Mouse (Mus musculus) myocyte (in vitro differentiated cells): ENCODE data around the gene Cdyl2. TPM values are rescaled to one million over a fixed set of nuclear protein-coding genes. Genes with fewer than 3 reads are reported as not detected.

Source experiments
- H3K27me3 ChIP-seq: one replicate; pipeline ENCODE4 v1.6.1; 2011; ENCODE audit not compliant: control insufficient read depth, insufficient read depth, insufficient read length
- H3K36me3 ChIP-seq: one replicate; pipeline ENCODE4 v1.6.1; 2011; ENCODE audit not compliant: control insufficient read depth, insufficient read depth
- H3K4me2 ChIP-seq: one replicate; pipeline ENCODE4 v1.6.1; 2011; ENCODE audit warnings: low read depth, control low read depth
- H3K4me3 ChIP-seq: one replicate; pipeline ENCODE4 v1.5.1; 2011; ENCODE audit warnings: mild to moderate bottlenecking, control low read depth, moderate library complexity
- H3K79me2 ChIP-seq: one replicate; pipeline ENCODE4 v1.6.1; 2011; ENCODE audit not compliant: control insufficient read depth, insufficient read depth
- H3ac ChIP-seq: one replicate; pipeline ENCODE4 v1.6.1; 2011; ENCODE audit not compliant: control insufficient read depth, insufficient read length
- CEBPB ChIP-seq: IDR thresholded peaks from 2 replicates; pipeline ENCODE4 v1.6.1; 2011; ENCODE audit warnings: mild to moderate bottlenecking, moderate library complexity; ENCODE audit not compliant: poor library complexity, insufficient read depth, severe bottlenecking
- E2F4 ChIP-seq: IDR thresholded peaks from one replicate; pipeline ENCODE4 v1.6.1; 2011; ENCODE audit warnings: mild to moderate bottlenecking, control low read depth, moderate library complexity; ENCODE audit not compliant: insufficient read depth
- MAX ChIP-seq: IDR thresholded peaks from one replicate; pipeline ENCODE4 v1.6.1; 2011; ENCODE audit warnings: low read depth, mild to moderate bottlenecking, control low read depth
- MYOD1 ChIP-seq, 3 experiments: IDR thresholded peaks; one replicate each; pipeline ENCODE4 v1.6.1; 2011; ENCODE audit warnings: control low read depth in 2 of 3, low read depth in 2 of 3, mild to moderate bottlenecking in 2 of 3, moderate library complexity in 1 of 3; ENCODE audit not compliant: insufficient read length in 2 of 3, control insufficient read depth in 1 of 3
- MYOG ChIP-seq, 3 experiments: IDR thresholded peaks; one replicate each; pipeline ENCODE4 v1.6.1; 2011; ENCODE audit warnings: control low read depth in 2 of 3, low read depth in 2 of 3, mild to moderate bottlenecking in 2 of 3; ENCODE audit not compliant: insufficient read length in 2 of 3, control insufficient read depth in 1 of 3, insufficient read depth in 1 of 3
- POLR2A ChIP-seq: IDR thresholded peaks from one replicate; pipeline ENCODE4 v1.6.1; 2011; ENCODE audit warnings: low read depth, mild to moderate bottlenecking, control low read depth, moderate library complexity; ENCODE audit not compliant: insufficient read length
- POLR2AphosphoS2 ChIP-seq: IDR thresholded peaks from one replicate; pipeline ENCODE4 v1.6.1; 2011; ENCODE audit warnings: low read depth, control low read depth; ENCODE audit not compliant: insufficient read length
- REST ChIP-seq: IDR thresholded peaks from one replicate; pipeline ENCODE4 v1.6.1; 2011; ENCODE audit warnings: mild to moderate bottlenecking, control low read depth, moderate library complexity; ENCODE audit not compliant: insufficient read depth, insufficient read length
- SRF ChIP-seq: IDR thresholded peaks from one replicate; pipeline ENCODE4 v1.6.1; 2011; ENCODE audit warnings: low read depth; ENCODE audit not compliant: control insufficient read depth, insufficient read length
- TCF12 ChIP-seq: IDR thresholded peaks from one replicate; pipeline ENCODE4 v1.6.1; 2011; ENCODE audit warnings: mild to moderate bottlenecking, control low read depth; ENCODE audit not compliant: poor library complexity, insufficient read depth, severe bottlenecking
- TCF3 ChIP-seq: IDR thresholded peaks from one replicate; pipeline ENCODE4 v1.6.1; 2011; ENCODE audit warnings: low read depth, control low read depth; ENCODE audit not compliant: insufficient read length
- USF1 ChIP-seq: IDR thresholded peaks from one replicate; pipeline ENCODE4 v1.6.1; 2011; ENCODE audit warnings: low read depth, mild to moderate bottlenecking, control low read depth, moderate library complexity
- polyA plus RNA-seq: library from polyadenylated mRNA; unstranded; fragments of >200 nt; fragmentation: generic; extraction: Trizol; gene quantifications from one replicate; pipeline ENCODE4 v1.2.1, GENCODE M21; 2012; ENCODE audit warnings: missing spikeins

Cdyl2 gene
- polyA plus RNA-seq, 1 experiment: 0.96 TPM

GRCm38 (mm10) chr8:116666781-116667325 lies 65.9 kb downstream of the Cdyl2 start:
- no peak overlapping the region for H3K4me3 ChIP-seq
- H3K4me2 ChIP-seq: no peak overlapping the region
- H3K27me3 ChIP-seq: no peaks in the 10 kb centered on the region
- H3K36me3 ChIP-seq: no peaks in the 10 kb centered on the region
- H3ac ChIP-seq: no peak overlapping the region
- H3K79me2 ChIP-seq: no peaks in the 10 kb centered on the region
- no peak for TF ChIP-seq TCF3
- TF ChIP-seq POLR2A: no peak
- no peak for TF ChIP-seq E2F4
- TF ChIP-seq CEBPB: no peak
- no peak for TF ChIP-seq MYOD1 (IDR thresholded peaks at IDR 0.05; ENCODE audit: control insufficient read depth in 1 of 3, insufficient read length in 2 of 3, low read depth in 2 of 3)
- no peak for TF ChIP-seq POLR2AphosphoS2
- TF ChIP-seq TCF12: no peak
- no peak for TF ChIP-seq USF1
- no peak for TF ChIP-seq REST
- no peak for TF ChIP-seq MAX

- H3K79me2 ChIP-seq: no peaks in the 10 kb centered on the region
- TF ChIP-seq USF1 (no peak), POLR2AphosphoS2 (no peak), E2F4 (no peak), MAX (no peak), TCF3 (no peak), MYOD1 (IDR thresholded peaks at IDR 0.05; ENCODE audit: control insufficient read depth in 1 of 3, insufficient read length in 2 of 3, low read depth in 2 of 3) (no peak), REST (no peak), TCF12 (no peak), SRF (no peak), CEBPB (no peak), MYOG (IDR thresholded peaks at IDR 0.05; ENCODE audit: control insufficient read depth in 1 of 3, insufficient read depth in 1 of 3, insufficient read length in 2 of 3, low read depth in 2 of 3) (no peak), POLR2A (no peak)
Observed at GRCm38 (mm10) chr8:116661521-116661920, 71.3 kb downstream of the Cdyl2 start.

GRCm38 (mm10) chr8:116656811-116657210 lies 76.0 kb downstream of the Cdyl2 start:
- H3ac ChIP-seq: no peak overlapping the region
- no peaks in the 10 kb centered on the region for H3K36me3 ChIP-seq
- no peaks in the 10 kb centered on the region for H3K27me3 ChIP-seq
- TF ChIP-seq REST (no peak), MAX (no peak), CEBPB (no peak), MYOD1 (IDR thresholded peaks at IDR 0.05; ENCODE audit: control insufficient read depth in 1 of 3, insufficient read length in 2 of 3, low read depth in 2 of 3) (no peak), POLR2A (no peak)
- no peak overlapping the region for H3K4me2 ChIP-seq
- no peak overlapping the region for H3K4me3 ChIP-seq
- H3K79me2 ChIP-seq: no peaks in the 10 kb centered on the region

More at GRCm38 (mm10) chr8:116661521-116661920, 71.3 kb downstream of the Cdyl2 start:
- no peaks in the 10 kb centered on the region for H3K36me3 ChIP-seq
- no peak overlapping the region for H3ac ChIP-seq
- H3K27me3 ChIP-seq: no peaks in the 10 kb centered on the region
- H3K4me3 ChIP-seq: no peak overlapping the region
- H3K4me2 ChIP-seq: no peak overlapping the region

GRCm38 (mm10) chr8:116654881-116655280 lies 77.9 kb downstream of the Cdyl2 start:
- Histone ChIP-seq H3K36me3 (no peaks in the 10 kb centered on the region), H3K79me2 (no peaks in the 10 kb centered on the region), H3K4me2 (no peak overlapping the region), H3K27me3 (no peaks in the 10 kb centered on the region), H3K4me3 (no peak overlapping the region), H3ac (no peak overlapping the region)
- TF ChIP-seq TCF3 (no peak), USF1 (no peak), E2F4 (no peak), POLR2AphosphoS2 (no peak), TCF12 (no peak), POLR2A (no peak), MYOG (IDR thresholded peaks at IDR 0.05; ENCODE audit: control insufficient read depth in 1 of 3, insufficient read depth in 1 of 3, insufficient read length in 2 of 3, low read depth in 2 of 3) (no peak), CEBPB (no peak), REST (no peak), MYOD1 (IDR thresholded peaks at IDR 0.05; ENCODE audit: control insufficient read depth in 1 of 3, insufficient read length in 2 of 3, low read depth in 2 of 3) (no peak), SRF (no peak), MAX (no peak)

GRCm38 (mm10) chr8:116652949-116653348 lies 79.8 kb downstream of the Cdyl2 start:
- H3ac ChIP-seq: no peak overlapping the region
- TF ChIP-seq MYOD1 (IDR thresholded peaks at IDR 0.05; ENCODE audit: control insufficient read depth in 1 of 3, insufficient read length in 2 of 3, low read depth in 2 of 3): no peak
- no peaks in the 10 kb centered on the region for H3K27me3 ChIP-seq
- H3K36me3 ChIP-seq: no peaks in the 10 kb centered on the region
- no peak overlapping the region for H3K4me2 ChIP-seq
- no peaks in the 10 kb centered on the region for H3K79me2 ChIP-seq
- no peak overlapping the region for H3K4me3 ChIP-seq
